Mouse (Mus musculus) small intestine, adult 2 months (tissue): ENCODE data around the gene Pmm2. TPM values are rescaled to one million over a fixed set of nuclear protein-coding genes. Genes with fewer than 3 reads are reported as not detected.

Source experiments
- H3K27ac ChIP-seq: fragments of 200-500 bp; 2 replicates; pipeline ENCODE4 v1.5.1; 2012; ENCODE audit warnings: low read depth, low read length, control low read depth, inconsistent platforms; ENCODE audit not compliant: insufficient read depth
- H3K27me3 ChIP-seq: fragments of 200-500 bp; 2 replicates; pipeline ENCODE4 v1.6.1; 2012; ENCODE audit warnings: mild to moderate bottlenecking, moderate library complexity, low read length, inconsistent platforms; ENCODE audit not compliant: control insufficient read depth, insufficient read depth
- H3K36me3 ChIP-seq: fragments of 200-500 bp; 2 replicates; pipeline ENCODE4 v1.6.1; 2012; ENCODE audit warnings: mild to moderate bottlenecking, low read length, control low read depth, inconsistent platforms; ENCODE audit not compliant: control insufficient read depth, insufficient read depth
- H3K4me1 ChIP-seq: fragments of 200-500 bp; 2 replicates; pipeline ENCODE4 v1.6.1; 2012; ENCODE audit warnings: low read length, inconsistent platforms, mixed read lengths; ENCODE audit not compliant: control insufficient read depth, insufficient read depth, insufficient read length
- H3K4me3 ChIP-seq: fragments of 200-500 bp; 2 replicates; pipeline ENCODE4 v1.5.1; 2012; ENCODE audit warnings: low read depth, mild to moderate bottlenecking, control low read depth, inconsistent platforms, low read length, moderate library complexity
- CTCF ChIP-seq: fragments of 200-500 bp; IDR thresholded peaks from 2 replicates; pipeline ENCODE4 v1.5.1; 2012; ENCODE audit warnings: low read depth, mild to moderate bottlenecking, control low read depth, inconsistent platforms, low read length, moderate library complexity, mixed read lengths; ENCODE audit not compliant: insufficient replicate concordance, insufficient read length; ENCODE audit errors: extremely low read depth
- POLR2A ChIP-seq: fragments of 200-500 bp; IDR thresholded peaks from 2 replicates; pipeline ENCODE4 v1.6.1; 2012; ENCODE audit warnings: low read depth, mild to moderate bottlenecking, control low read depth, inconsistent platforms, low read length, moderate library complexity
- WGBS: fragments of 180-500 bp; shearing (Covaris S2); methylation state at CpG from one replicate; pipeline ENCODE4 v1.1.7; 2018; 5-methylcytosine and 5-hydroxymethylcytosine counted together
- polyA plus RNA-seq: library from polyadenylated mRNA; depleted of rRNA; stranded (reverse); fragments of >200 nt; gene quantifications from 2 replicates; pipeline ENCODE4 v1.2.3, GENCODE M21; 2012; rRNA removed

Pmm2 gene
- polyA plus RNA-seq = 116 and 240 TPM in 2 replicates

GRCm38 (mm10) chr16:8637217-8638051 is at the start of gene Pmm2, which contains the start of gene Tmem186:
Pmm2 (plus strand) TSS chr16:8637674.
Tmem186 (minus strand) TSS chr16:8637712.
- H3K4me3 ChIP-seq = peak within 1 kb of the TSS; percentile 74
- peaks cover 8% of the 10 kb centered on the region; the same call in 1 of the 2 replicates for H3K36me3 ChIP-seq
- peak; percentile 71; the same call in 1 of the 2 replicates for TF ChIP-seq POLR2A
- TF ChIP-seq CTCF = peak; percentile 19; the same call in 1 of the 2 replicates
- peaks cover 15% of the 10 kb centered on the region for H3K4me1 ChIP-seq
- under 1% methylated on average over 59 of the region's 59 CpGs for WGBS
- peak within 1 kb of the TSS; percentile 89 for H3K27ac ChIP-seq
- no peaks in the 10 kb centered on the region for H3K27me3 ChIP-seq

DNA sequence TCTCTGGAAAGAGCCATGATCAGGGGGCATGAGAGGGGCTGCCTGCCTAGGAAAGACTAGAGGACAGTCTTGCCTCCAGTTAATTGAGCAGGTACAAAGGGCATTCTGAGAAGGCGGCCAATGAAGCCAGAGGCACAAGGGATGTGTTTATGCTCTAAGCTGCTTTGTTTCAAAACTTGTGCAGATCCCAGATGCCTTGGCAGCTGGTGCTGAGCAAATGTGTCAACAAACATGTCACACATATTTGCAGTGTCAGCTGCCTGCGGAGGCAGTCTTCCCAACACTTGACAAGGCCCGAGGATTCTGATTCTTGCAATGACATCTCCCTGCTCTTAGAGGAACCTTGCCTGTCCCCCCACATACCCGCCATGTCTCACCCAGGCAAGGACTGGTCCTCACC is 42.1 kb upstream of the Pmm2 start:
- WGBS = 54% methylated on average over 4 of the region's 4 CpGs
- H3K4me1 ChIP-seq = peaks cover 8% of the 10 kb centered on the region; the same call in 1 of the 2 replicates
- H3K27me3 ChIP-seq = no peaks in the 10 kb centered on the region
- no peaks in the 10 kb centered on the region for H3K36me3 ChIP-seq
- no peak overlapping the region for H3K4me3 ChIP-seq
- H3K27ac ChIP-seq = no peak overlapping the region
- TF ChIP-seq POLR2A (no peak), CTCF (no peak)

- Histone ChIP-seq H3K36me3 (peaks cover 3% of the 10 kb centered on the region; the same call in 1 of the 2 replicates), H3K4me1 (peaks cover 8% of the 10 kb centered on the region; the same call in 1 of the 2 replicates), H3K27me3 (no peaks in the 10 kb centered on the region), H3K27ac (no peak overlapping the region), H3K4me3 (no peak overlapping the region)
- TF ChIP-seq CTCF (no peak), POLR2A (no peak)
- 94% methylated on average over 4 of the region's 4 CpGs for WGBS
Measured at GRCm38 (mm10) chr16:8596336-8596735, 41.1 kb upstream of the Pmm2 start.

- no peaks in the 10 kb centered on the region for H3K27me3 ChIP-seq
- peaks cover 11% of the 10 kb centered on the region; the same call in 1 of the 2 replicates for H3K4me1 ChIP-seq
- WGBS = 89% methylated on average over 5 of the region's 5 CpGs
- H3K27ac ChIP-seq = no peak overlapping the region
- peaks cover 7% of the 10 kb centered on the region; the same call in 1 of the 2 replicates for H3K36me3 ChIP-seq
- H3K4me3 ChIP-seq = no peak overlapping the region
- TF ChIP-seq POLR2A (no peak), CTCF (no peak)
Measured at GRCm38 (mm10) chr16:8597516-8597915, 40.0 kb upstream of the Pmm2 start.

- H3K27ac ChIP-seq = peak overlapping the region; percentile 93
- no peak overlapping the region for H3K4me3 ChIP-seq
- H3K36me3 ChIP-seq = peaks cover 7% of the 10 kb centered on the region; the same call in 1 of the 2 replicates
Measured at GRCm38 (mm10) chr16:8603789-8604188, 33.7 kb upstream of the Pmm2 start.

DNA sequence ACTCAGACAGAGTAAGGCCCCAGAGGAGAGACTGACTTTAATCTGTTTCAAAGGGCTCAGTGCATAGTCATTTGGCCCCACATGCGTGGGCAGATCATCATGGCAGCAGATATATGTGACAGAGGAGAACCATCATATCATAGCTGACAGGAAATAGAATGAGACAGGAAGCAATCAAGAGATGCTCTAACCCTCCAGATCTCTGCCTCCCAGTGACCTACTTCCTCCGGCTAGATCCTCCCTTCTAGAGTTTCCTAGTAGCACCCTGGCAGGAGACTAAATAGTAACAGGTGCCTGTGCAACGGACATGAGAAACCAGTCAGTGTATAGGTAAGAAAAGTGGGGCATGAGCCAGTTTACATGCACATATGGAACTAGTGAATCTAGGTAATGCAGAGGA is 27.1 kb upstream of the Pmm2 start:
- no peaks in the 10 kb centered on the region for H3K4me1 ChIP-seq
- no peak overlapping the region for H3K27ac ChIP-seq
- TF ChIP-seq POLR2A = no peak
- no peak for TF ChIP-seq CTCF
- 0 out of 2 replicates have a peak, but pooled peaks cover 6% of the 10 kb centered on the region for H3K36me3 ChIP-seq
- no peaks in the 10 kb centered on the region for H3K27me3 ChIP-seq
- no peak overlapping the region for H3K4me3 ChIP-seq
- 81% methylated on average over 3 of the region's 3 CpGs for WGBS

More at GRCm38 (mm10) chr16:8603789-8604188, 33.7 kb upstream of the Pmm2 start:
- WGBS = 18% methylated on average over 3 of the region's 3 CpGs
- no peak for TF ChIP-seq POLR2A
- no peak for TF ChIP-seq CTCF
- Histone ChIP-seq H3K4me1 (peaks cover 9% of the 10 kb centered on the region; the same call in 1 of the 2 replicates), H3K27me3 (no peaks in the 10 kb centered on the region)
